Mouse (Mus musculus) spleen, postnatal 14 days (tissue): ENCODE data around the gene Cryzl2.

Experiments
- DNase-seq, 2 experiments: peaks; one replicate each; pipeline ENCODE4 v3.0.0; 2021 to 2022; ENCODE audit warnings: low spot score in 2 of 2

Gene Cryzl2

DNA sequence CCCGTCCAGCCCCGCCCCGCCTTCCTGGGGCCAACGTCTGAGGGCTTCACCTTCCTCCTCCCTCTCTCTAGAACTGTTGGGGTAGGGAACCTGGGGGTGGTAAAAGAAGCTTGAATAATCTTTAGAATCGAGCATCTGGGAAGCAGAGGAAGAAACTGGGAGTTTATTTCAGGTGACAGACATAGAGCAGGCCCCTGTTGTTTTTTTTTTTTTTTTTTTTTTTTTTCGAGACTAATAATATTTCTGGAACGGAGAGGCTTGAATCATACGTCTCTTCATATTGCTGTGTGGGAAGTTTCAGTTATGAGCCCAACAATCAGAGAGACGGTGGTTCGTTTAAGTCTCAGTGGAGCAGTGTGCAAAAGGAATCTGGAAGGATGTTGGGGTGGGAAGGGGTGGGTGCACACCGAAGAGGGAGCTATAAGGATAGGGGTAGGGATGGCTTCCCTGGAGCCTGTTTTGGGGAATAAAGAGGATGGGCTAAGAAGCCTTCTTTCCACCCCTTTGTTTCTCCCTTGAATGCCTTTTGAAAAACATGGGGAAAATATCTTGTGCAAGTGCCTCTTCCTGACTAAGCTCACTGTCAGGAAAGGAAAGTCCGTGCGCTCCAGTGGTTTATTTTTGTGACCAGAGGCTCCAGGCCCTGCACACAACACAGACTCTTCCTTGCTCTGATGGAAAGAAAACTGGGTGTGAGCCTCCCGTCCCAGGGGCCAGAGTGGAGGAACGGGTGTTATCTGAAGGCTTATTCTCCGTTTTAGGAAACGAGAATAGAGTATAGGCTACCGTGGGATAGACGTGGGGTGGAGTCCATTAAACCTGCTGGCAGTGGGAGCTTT is 14.4 kb upstream of the Cryzl2 start:
- no peak for DNase-seq

DNA sequence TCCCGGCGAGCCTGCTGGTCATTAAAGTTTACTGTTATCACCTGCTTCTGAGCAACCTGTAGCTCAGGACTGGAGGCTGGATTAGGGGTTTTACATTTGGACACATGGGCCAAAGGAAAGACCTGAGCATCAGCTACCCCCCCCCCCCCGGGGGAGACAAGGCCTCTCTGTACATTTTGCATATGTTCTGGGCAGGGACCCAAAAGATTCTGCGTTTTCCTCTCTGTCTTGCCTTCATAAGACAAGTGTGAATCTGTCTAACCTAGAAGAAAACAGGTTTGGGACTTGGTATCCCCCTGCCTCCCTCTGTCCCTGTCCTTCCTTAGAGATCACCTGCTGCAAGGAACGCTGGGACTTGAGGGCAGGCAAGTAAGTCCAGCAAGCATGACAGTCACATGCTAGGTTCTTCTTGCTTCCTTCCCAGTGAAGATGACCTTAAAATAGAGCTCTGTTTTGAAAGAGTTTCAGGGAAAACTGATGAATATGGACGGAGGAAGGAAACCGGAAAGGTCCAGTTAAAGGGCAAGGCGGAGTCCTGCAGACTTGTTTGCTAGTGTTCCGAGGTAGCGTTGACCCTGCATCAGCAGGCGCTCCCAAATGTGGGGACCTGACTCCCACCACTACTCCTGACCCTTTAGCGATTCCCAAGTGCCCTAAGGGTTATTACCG is 13.6 kb upstream of the Cryzl2 start:
- no peak for DNase-seq

DNA sequence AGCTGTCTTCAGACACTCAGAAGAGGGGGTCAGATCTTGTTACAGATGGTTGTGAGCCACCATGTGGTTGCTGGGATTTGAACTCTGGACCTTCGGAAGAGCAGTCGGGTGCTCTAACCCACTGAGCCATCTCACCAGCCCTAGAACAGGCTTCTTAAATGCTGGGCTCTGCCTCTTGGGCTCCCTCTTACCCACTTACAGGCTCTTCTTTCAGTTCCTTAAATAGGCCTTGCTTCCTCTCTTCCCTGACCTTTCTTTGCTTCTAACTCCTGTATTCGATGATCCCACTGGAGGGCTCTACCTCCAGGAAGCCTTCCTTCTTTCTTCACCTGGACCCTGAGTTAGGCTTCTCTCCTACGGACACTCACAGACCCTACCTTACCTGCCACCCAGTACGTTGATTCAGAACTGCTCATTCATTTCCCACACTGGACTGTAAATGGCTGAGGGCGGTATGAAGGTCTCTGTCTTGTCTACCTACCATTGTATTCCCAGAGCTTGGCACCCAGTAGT is 12.9 kb upstream of the Cryzl2 start:
- DNase-seq, result no peak

DNA sequence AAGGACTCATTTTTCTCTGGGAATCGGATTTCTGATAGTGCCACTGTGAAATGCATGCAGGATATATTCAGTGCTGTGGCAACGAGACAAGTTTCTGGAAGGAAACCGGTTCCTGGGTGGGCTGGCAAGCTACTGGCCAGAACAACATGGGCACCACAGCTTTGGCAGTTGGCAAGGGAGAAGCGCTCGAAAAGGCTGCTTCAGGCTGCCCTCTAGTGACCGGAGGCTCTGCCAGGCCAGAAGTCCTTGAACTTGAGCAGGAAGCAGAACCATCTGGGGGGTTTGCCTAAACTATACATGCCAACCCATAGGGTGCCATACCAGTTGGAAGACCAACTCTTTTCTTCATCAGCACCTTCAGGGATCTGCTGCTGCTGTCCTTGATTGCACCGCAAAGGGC is 12.1 kb upstream of the Cryzl2 start:
- peak in 1 of 2 experiments; percentile 7 for DNase-seq

DNA sequence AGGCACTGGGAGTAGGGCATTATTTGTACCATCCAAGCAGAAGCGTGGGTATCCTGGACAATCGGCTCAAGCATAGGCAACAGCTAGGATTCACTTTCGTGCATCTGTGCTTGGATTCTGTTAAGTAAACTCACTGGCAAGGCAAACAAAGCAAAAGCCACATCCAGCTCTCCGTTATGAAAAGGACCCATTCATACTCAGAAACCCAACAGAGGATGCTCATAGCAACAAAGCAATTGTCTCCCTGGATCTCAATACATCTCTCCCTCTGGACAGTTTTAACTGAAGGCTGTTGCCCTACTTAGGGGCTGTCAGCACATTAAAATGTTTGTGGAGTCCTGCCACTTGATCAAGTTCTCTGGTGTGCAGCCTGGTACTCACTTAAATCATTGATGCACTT is 11.2 kb upstream of the Cryzl2 start:
- no peak for DNase-seq

DNA sequence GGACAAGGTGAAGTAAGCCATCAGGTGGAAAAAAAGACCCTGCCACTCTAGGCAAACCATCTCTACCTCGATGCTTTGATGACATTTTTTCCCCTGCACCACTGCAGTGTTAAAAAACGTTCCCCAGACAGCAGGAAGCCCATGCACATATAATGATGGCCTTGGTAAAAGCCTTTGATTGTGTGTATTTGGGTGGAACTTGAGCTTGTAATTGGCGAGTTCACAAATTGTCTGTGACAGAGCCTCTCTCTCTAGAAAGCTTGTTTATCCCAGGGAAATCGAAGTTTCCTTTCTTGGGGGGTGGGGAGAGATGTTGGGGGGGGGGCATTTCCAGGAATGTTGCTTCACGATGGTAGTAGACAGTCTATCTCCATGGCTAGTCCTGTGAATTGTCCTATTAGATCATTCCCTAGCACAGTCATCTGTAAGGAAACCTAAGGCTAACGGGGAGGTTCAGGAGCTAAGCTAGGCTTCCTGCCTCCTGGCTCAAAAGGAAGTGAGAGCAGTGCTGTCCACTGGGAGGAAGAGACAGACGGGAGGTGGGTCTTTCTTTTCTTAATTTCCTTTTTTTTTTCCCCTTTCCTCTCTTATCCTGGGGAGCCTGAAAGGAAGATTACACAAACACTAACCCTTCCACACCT is 10.1 kb upstream of the Cryzl2 start:
- no peak for DNase-seq

DNA sequence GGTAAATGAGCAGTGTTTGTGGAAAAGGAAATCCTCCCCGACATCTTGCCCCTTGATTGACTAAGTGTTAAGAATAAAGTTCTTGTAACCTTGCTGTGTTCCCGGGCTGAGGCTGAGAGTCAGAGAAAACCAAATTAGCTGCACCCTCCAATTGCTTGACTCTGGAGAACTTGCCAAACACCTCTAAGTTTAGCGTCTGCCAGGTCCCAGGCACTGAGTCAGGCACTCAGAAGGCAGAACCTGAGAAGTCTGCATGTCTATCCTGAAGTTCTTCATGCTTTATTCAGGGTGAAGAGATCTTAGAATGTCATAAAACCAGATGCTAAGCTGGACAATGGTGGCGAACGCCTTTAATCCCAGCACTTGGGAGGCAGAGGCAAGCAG is 9.6 kb upstream of the Cryzl2 start:
- no peak for DNase-seq

DNA sequence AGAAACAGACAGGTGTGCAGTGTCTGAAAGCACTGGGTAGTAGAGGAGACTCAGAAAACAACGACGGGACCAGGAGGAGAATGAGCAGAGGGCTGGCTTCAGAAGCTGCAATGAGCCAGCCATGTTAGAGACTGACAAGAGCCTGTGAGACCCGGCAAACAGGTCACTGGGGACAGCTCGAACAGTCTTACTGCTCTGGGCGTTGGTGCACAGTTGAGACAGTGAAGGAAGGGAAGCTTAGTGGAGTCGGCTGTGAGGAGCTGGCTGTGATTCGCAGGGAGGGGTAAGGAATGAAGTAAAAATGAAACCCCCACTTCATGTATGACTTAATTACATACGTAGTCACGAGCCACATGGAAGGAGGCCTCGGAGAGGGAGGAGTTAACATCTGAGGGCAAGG is 8.8 kb upstream of the Cryzl2 start:
- DNase-seq, result no peak

DNA sequence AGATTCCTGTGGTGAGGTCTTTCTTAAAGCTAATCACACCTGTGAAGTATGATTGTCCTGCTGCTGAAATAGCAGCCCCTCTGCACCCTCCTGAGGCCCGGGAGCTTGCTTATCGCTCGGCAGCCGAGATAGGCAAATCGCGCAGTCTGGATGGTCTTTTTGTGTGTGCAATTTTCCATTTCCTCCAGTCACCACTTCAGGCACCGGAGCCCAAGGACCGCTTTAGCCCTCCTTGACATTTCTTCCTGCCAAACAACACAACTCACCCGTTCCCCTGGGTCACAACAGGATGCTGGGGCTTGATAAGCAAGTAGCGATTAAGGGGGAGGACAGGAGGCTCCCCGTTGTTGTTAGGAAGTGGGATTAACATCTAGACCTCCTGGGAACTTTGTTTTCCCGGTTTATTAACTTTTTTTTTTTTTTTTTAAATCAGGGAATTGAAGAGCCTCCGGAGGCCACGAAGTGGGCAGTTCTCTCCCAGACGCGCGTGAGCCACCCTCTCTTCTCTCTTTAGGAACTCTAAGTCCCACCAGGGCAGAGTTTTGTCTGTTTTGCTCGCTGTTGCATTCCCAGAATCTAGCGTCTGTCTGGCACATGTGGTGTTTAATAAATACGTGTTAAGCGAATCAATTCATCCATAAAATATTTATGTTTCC is 8.3 kb upstream of the Cryzl2 start:
- DNase-seq, result no peak

DNA sequence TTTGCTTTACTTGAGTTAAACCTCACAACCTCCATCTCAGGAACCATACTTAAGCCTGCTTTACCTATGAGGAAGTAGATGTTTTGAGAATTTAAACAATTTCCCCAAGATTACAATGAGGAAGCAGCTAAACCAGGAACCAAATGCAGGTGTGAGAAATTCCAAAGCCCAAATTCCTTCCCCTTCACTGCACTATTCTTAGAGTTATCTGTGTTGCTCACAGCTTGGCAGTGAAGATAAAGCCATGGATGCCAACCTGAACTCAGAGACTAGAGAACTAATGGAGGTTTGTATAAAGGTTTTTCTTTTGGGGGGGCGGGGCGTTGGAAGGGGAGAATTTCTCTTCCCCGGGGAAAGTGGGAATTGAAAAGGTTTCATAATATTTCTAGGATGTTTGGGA is 6.1 kb upstream of the Cryzl2 start:
- DNase-seq, result no peak

DNA sequence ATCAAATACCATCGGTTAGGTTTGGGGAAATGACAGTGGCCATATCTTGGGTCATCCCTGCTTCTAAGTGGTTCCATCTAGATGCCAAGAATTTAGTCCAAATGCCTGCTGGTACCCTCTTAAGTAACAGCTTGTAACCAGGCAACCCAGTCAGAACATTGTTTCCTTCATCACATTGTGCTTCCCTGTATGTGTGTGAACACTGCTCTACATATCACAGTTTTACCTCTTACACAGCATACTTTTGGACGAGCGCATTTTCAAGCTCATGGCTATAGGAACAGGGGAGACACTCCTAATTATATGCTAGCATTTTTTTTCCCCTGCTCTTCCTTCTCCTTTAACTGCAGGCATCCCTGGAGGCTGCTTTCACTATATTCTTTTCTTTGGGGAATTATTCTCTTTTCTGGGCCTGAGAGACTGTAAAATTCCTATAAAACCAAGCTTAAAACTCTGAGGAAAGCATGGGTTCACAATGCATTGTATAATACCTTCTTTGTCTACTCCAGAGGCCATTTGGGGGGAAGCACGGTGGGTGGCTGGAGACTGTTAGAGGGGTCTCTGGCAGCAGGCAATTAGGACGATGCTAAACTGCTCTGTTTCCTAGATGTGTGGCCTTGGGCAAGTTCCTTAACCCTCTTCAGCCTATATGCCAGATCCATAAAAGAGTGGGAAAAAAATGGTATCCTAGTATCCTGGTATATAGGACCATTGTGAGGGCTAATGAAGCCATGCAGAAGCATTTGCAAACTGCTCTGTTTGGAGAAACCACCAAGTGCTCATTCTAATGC is 5.4 kb upstream of the Cryzl2 start:
- no peak for DNase-seq

DNA sequence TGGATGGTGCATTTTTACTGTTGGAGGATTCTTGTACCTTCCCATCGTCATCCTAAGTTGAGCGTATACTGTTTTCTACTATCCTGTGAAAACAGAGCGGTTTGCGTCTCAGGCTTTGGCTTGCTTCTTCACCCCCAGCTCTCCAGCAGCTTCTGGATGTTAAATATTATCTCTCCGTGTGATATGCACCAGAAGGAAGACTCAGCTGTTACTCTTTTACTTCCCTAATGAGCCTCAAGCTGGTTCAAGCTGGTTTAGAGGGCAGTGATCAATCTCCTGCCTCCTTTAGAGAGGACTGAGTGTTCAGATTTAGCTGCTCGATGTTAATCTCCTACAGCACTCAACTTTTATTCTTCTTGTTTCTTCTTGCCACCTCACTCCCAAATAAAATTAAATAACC is 3.5 kb upstream of the Cryzl2 start:
- no peak for DNase-seq

DNA sequence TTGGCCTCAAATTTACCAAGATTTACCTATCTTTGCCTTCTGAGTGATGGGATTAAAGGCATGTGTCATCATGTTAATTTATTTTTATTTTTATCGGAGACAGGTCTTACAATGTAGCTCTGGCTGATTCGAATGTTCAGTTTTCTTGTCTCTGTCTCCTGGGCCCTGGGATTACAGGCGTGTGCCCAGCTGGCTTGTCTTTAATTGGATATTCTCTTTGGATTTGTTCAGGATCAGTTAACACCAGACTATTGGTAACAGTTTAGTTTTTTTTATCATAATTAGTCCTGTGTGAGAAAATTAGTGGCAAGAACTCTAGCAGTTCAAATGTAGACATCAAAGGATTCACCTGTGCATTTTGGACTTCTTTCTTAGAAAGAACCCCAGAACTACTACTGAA is 588 bp upstream of the Cryzl2 start:
- no peak for DNase-seq

DNA sequence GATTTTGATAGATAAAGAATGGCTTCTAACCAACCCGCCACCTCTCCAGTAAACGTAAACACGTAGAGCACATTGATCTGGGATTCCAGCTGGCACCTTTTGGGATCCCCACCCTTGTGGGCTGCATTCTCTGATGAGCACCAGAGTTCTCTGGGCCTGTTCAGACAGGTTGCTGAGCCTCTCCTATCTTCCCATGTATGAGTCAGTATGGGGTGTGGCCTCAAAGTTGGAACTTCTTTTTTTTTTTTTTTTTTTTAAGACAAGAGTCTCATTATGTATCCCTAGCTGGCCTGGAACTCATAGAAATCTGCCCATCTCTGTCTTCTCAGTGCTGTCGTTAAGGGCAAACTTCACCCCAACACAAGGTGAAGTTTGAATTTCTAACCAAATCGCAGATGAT is 1.5 kb downstream of the Cryzl2 start:
- DNase-seq, result no peak

DNA sequence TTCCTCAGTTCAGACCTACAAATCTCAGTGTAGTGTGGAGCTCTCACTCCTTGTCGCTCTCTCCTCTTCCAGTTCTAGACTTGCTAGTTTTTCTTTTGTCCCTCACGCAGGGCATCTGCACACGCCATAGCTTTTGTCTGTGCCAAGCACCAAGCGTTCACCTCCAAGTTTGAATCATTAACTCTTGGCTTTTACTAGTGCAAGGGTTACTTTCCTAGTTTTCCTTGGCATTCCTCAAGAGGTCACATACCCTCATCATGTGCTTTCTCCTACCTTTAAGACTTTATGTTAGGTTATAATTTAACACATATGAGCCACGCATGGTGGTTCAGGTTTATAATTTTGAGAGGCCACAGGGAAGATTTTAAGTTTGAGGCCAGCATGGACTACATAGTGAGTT is 2.9 kb downstream of the Cryzl2 start:
- DNase-seq, result no peak

DNA sequence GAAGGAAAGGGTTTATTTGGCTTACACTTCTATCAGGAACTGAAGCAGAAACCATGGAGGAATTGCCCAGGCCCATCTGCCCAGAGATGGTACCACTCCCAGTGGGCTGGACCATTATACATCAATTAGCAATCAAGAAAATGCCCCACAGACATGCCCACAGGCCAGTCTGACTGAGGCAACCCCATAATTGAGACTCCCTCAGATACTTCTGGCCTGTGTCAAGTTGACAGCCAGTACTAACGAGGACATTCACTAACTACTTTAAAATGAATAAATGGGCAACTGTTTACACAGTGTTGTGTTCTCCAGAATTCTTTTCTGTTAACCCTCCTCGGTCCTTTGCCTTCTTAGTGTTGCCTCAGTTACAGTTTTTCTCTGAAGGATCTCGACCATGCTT is 4.0 kb downstream of the Cryzl2 start:
- no peak for DNase-seq

DNA sequence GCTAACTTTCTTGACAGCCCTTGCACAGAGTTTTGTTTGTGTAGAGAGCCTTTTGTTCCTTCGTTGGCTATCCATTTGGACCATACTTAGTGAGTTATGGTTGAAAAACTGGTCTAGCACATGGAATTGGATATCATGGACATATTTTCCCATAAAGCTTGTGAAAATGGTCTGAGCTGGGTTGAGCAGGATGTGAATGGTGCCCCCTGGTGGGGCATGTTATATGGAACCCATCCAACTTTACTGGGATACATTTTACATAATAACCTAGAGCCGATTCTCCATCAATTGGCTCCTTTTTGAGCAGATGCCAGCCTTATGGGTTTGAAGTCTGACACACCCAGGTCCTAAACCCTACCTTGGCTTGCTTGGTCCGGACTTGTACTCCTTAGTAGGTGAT is 6.8 kb downstream of the Cryzl2 start:
- DNase-seq, result no peak

DNA sequence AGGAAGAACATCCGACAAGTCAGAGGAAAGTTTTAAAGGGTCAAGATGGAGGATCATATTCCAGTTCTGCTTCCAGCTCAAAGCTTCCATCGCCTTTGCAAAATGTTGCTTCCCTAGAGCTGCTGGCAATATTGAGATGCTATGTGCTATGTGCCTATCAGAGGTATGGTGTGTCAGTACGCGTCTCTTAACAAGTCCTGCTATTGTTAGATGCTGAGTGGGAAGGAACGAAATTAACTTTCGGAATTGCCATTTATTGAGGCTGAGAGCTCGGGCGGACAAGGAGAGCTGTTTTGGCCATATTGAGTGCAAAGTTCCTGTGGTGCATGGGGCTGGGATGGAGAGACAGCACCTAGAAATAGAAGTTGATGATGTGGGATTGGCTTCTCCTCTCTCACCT is 9.5 kb downstream of the Cryzl2 start:
- DNase-seq, result no peak

DNA sequence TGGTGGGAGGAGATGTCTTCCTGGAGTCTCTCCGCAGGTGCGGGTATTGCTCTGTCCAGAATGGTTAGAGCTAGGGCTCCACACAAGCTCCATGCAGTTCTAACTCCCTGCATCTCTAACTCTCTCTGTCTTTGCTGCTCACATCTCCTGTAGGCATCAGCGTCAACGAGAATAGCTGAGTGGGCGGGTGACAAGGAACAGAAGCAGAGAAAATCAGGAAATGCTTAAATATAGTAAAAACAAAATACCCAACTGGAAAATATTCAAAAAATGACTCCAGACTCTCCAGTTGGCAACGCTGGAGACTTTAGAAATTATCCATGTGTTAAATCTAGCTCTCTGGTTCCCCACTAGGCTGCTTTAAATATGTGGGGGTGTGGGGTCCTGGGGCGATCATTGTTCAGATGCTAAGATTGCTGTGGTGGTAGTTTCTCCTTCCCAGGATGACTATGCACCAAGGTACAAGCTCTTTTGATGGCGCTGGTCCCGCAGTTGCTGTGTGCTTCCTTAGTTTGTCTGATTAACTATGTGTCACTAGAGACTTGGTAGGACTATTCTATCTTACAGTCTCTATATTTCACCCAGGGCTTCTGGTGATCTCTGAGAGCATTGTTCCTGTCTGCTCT is 12.5 kb downstream of the Cryzl2 start:
- no peak for DNase-seq

DNA sequence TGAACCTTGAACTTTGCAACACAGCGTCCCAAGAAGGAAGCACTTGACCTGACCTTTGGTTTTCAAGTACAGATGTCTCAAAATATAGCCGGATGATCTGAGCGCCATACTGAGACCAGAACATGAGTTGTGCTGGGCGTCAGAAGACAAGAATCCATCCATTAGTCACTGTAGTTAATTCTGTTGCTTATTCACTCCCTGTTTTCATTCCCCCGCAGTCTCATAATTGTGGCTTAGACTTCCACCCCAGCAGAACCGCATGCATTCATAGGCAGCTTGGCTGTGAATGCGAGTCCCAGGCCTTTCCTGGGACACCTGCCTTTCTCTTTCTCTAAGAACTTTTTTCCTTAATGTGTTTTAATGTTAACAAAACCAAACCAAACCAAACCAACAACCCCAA is 14.3 kb downstream of the Cryzl2 start:
- DNase-seq, result no peak

DNA sequence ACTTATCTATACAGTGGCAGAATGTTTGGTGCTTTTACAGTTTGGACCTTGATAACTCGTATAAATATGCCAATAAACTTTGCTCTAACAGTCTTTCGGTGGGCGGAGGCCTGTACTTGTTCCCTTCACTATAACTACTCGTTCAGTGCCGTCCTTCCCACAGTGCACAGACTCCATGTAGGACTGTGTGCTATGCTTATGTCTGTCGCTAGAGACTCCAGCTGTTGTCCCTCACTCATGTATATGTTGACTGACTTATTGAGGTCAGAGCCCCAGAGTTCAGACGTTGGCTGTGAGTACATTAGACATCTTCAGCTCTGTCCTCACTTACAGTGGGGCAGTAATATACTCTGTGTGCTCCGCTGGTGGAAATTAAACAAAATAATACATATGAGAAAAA is 16.5 kb downstream of the Cryzl2 start:
- DNase-seq, result no peak
